Mouse (Mus musculus): ENCODE data around the gene Hjurp. TPM values are rescaled to one million over a fixed set of nuclear protein-coding genes. Genes with fewer than 3 reads are reported as not detected.
A peak's percentile ranks its signal among the peaks of the same experiment; 100 is the strongest.

The Hjurp gene
- total and polyA plus RNA-seq, 2 experiments: 32.8 to 90.1 TPM

- 68% methylated on average over 8 of the region's 8 CpGs for WGBS
- H3K36me3 ChIP-seq (ENCODE audit: control insufficient read depth, insufficient read depth, low read length): peaks cover 11% of the 10 kb centered on the region; the same call in 1 of the 2 replicates
- H3K27ac ChIP-seq (replicated peaks; ENCODE audit: insufficient read depth, low read depth, low read length): peak overlapping the region; percentile 18
- no peak overlapping the region for H3K9ac ChIP-seq (ENCODE audit: low read depth, low read length)
- H3K4me3 ChIP-seq (ENCODE audit: insufficient read depth, low read depth, low read length): no peak overlapping the region
- no peaks in the 10 kb centered on the region for H3K79me2 ChIP-seq (ENCODE audit: control insufficient read depth, insufficient read depth, low read length)
- TF ChIP-seq CTCF (IDR thresholded peaks at IDR 0.05; ENCODE audit: low read depth, low read length) (no peak), POLR2A (IDR thresholded peaks at IDR 0.05; ENCODE audit: extremely low read depth, insufficient read depth, low read length) (no peak)
- DNase-seq (ENCODE audit: extremely low read depth, low read depth, low spot score): peak; percentile 87
- peaks cover 19% of the 10 kb centered on the region for H3K4me1 ChIP-seq (ENCODE audit: control insufficient read depth, insufficient read depth, low read length)
- no peaks in the 10 kb centered on the region for H3K27me3 ChIP-seq (ENCODE audit: control insufficient read depth, insufficient read depth, low read length)
Observed at GRCm38 (mm10) chr1:88258881-88259642, 18.4 kb downstream of the Hjurp start.

GRCm38 (mm10) chr1:88258361-88258760 is 19.1 kb downstream of the Hjurp start:
- TF ChIP-seq POLR2A (IDR thresholded peaks at IDR 0.05; ENCODE audit: extremely low read depth, insufficient read depth, low read length): no peak
- TF ChIP-seq CTCF (IDR thresholded peaks at IDR 0.05; ENCODE audit: low read depth, low read length): no peak
- no peak overlapping the region for H3K9ac ChIP-seq (ENCODE audit: low read depth, low read length)
- H3K27ac ChIP-seq (replicated peaks; ENCODE audit: insufficient read depth, low read depth, low read length): no peak overlapping the region
- peaks cover 6% of the 10 kb centered on the region; the same call in 1 of the 2 replicates for H3K36me3 ChIP-seq (ENCODE audit: control insufficient read depth, insufficient read depth, low read length)
- DNase-seq (ENCODE audit: extremely low read depth, low read depth, low spot score): no peak
- WGBS: 77% methylated on average over 6 of the region's 6 CpGs
- H3K79me2 ChIP-seq (ENCODE audit: control insufficient read depth, insufficient read depth, low read length): no peaks in the 10 kb centered on the region
- no peak overlapping the region for H3K4me3 ChIP-seq (ENCODE audit: insufficient read depth, low read depth, low read length)
- peaks cover 22% of the 10 kb centered on the region for H3K4me1 ChIP-seq (ENCODE audit: control insufficient read depth, insufficient read depth, low read length)
- H3K27me3 ChIP-seq (ENCODE audit: control insufficient read depth, insufficient read depth, low read length): no peaks in the 10 kb centered on the region

DNA sequence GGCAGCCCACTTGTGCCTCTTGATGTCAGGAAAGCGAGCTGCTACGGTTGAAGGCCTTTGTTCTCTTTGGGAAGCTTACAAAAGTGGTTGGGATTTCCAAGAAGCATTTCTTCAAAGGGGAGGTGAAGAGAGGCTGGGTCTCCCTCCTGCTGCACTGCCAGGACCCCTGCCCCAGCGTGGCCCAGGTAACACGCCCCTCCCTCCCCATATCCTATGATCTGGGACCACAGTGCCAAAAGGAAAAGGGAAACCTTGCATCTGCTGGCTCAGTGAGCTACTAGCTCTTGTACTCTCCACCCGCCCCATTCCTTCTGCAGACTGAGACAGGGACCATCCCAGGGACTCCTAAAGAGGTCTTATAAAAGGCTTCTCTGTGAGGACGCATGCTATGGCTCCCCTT is 19.8 kb downstream of the Hjurp start:
- Histone ChIP-seq H3K4me3 (ENCODE audit: insufficient read depth, low read depth, low read length) (no peak overlapping the region), H3K79me2 (ENCODE audit: control insufficient read depth, insufficient read depth, low read length) (no peaks in the 10 kb centered on the region), H3K4me1 (ENCODE audit: control insufficient read depth, insufficient read depth, low read length) (peaks cover 29% of the 10 kb centered on the region), H3K9ac (ENCODE audit: low read depth, low read length) (no peak overlapping the region), H3K27me3 (ENCODE audit: control insufficient read depth, insufficient read depth, low read length) (no peaks in the 10 kb centered on the region), H3K27ac (replicated peaks; ENCODE audit: insufficient read depth, low read depth, low read length) (no peak overlapping the region), H3K36me3 (ENCODE audit: control insufficient read depth, insufficient read depth, low read length) (peaks cover 2% of the 10 kb centered on the region; the same call in 1 of the 2 replicates)
- WGBS: 89% methylated on average over 6 of the region's 6 CpGs
- no peak for TF ChIP-seq POLR2A (IDR thresholded peaks at IDR 0.05; ENCODE audit: extremely low read depth, insufficient read depth, low read length)
- TF ChIP-seq CTCF (IDR thresholded peaks at IDR 0.05; ENCODE audit: low read depth, low read length): no peak
- DNase-seq (ENCODE audit: extremely low read depth, low read depth, low spot score): no peak

- H3K9ac ChIP-seq (ENCODE audit: low read depth, low read length): no peak overlapping the region
- H3K36me3 ChIP-seq (ENCODE audit: control insufficient read depth, insufficient read depth, low read length): no peaks in the 10 kb centered on the region
- peaks cover 30% of the 10 kb centered on the region for H3K4me1 ChIP-seq (ENCODE audit: control insufficient read depth, insufficient read depth, low read length)
- no peak overlapping the region for H3K4me3 ChIP-seq (ENCODE audit: insufficient read depth, low read depth, low read length)
- H3K27me3 ChIP-seq (ENCODE audit: control insufficient read depth, insufficient read depth, low read length): no peaks in the 10 kb centered on the region
- no peak overlapping the region for H3K27ac ChIP-seq (replicated peaks; ENCODE audit: insufficient read depth, low read depth, low read length)
- 67% methylated on average over 10 of the region's 10 CpGs for WGBS
- no peak for TF ChIP-seq CTCF (IDR thresholded peaks at IDR 0.05; ENCODE audit: low read depth, low read length)
- no peaks in the 10 kb centered on the region for H3K79me2 ChIP-seq (ENCODE audit: control insufficient read depth, insufficient read depth, low read length)
- peak; percentile 88 for DNase-seq (ENCODE audit: extremely low read depth, low read depth, low spot score)
Observed at GRCm38 (mm10) chr1:88256886-88257663, 20.4 kb downstream of the Hjurp start.

DNA sequence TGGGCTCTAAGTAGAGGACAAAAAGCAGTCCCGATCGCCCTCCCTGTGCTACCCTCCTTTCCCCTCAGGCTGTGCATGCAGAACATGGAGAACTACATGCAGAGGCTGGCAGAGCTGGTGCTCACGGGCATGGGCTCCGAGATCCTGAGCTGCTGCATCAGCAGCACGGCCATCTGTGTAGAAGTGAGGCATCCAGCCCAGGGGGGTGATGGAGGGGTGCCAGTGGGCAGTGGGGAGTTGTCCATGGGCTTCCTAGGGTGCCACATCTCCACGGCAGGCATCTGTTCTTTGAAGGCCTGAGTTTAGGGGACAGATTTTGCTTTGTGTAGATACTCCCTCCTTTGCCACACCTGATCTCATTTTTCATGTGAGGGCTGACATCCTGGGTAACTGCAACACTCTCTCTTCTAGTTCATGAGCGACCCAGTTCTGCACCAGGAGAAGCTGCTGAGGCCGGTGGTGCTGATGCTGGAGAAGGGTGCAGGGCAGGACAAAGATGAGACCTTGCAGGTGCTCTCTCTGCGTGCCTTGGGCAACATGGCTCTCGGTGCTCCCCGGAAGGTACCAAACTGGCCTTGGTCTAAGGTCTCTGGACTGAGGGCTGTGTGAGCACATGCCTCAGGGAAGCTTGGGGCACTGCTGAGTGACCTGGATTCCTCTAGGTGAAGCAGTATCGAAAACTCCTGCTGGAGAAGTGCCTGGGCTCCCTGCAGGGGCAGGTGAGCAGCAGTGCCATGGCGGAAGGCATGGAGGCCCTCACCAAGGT is 21.3 kb downstream of the Hjurp start:
- no peaks in the 10 kb centered on the region for H3K27me3 ChIP-seq (ENCODE audit: control insufficient read depth, insufficient read depth, low read length)
- WGBS: 82% methylated on average over 13 of the region's 13 CpGs
- H3K36me3 ChIP-seq (ENCODE audit: control insufficient read depth, insufficient read depth, low read length): no peaks in the 10 kb centered on the region
- H3K9ac ChIP-seq (ENCODE audit: low read depth, low read length): no peak overlapping the region
- peaks cover 30% of the 10 kb centered on the region for H3K4me1 ChIP-seq (ENCODE audit: control insufficient read depth, insufficient read depth, low read length)
- TF ChIP-seq CTCF (IDR thresholded peaks at IDR 0.05; ENCODE audit: low read depth, low read length) (no peak), POLR2A (IDR thresholded peaks at IDR 0.05; ENCODE audit: extremely low read depth, insufficient read depth, low read length) (no peak)
- H3K79me2 ChIP-seq (ENCODE audit: control insufficient read depth, insufficient read depth, low read length): no peaks in the 10 kb centered on the region
- no peak for DNase-seq (ENCODE audit: extremely low read depth, low read depth, low spot score)
- H3K4me3 ChIP-seq (ENCODE audit: insufficient read depth, low read depth, low read length): no peak overlapping the region
- no peak overlapping the region for H3K27ac ChIP-seq (replicated peaks; ENCODE audit: insufficient read depth, low read depth, low read length)

Measured in liver, adult 2 months (tissue).